21 mouse cellular contexts compared by ENCODE assay signal in genomic region chr3:25208041-25208685, GRCm38 (mm10).
A peak's percentile ranks its signal among the peaks of the same experiment; 100 is the strongest.
DNase-seq lines count a peak whose midpoint lies in the region; ATAC-seq and TF ChIP-seq lines count a peak whose summit lies in the region.
"Had no signal": no experiment of that assay in that cellular context is flagged by ENCODE, and none has a peak within 500 bp of the region (broad histone marks: within the 10 kb centered on the region; RNA-seq: fewer than 3 reads in every experiment).

No protein-coding gene starts in this region.

- ATAC-seq in heart, embryonic 12.5 days (ENCODE audit: insufficient number of reproducible peaks, low FRiP score), result no peak
- ATAC-seq: hindbrain, embryonic 16.5 days; midbrain, embryonic 13.5 days had no signal

- peak; percentile 30; the same call in 1 of the 2 replicates for TF ChIP-seq CTCF in cerebellum, adult 2 months (IDR thresholded peaks at IDR 0.05; ENCODE audit: borderline replicate concordance, insufficient read depth, low read depth, low read length)

- 17% methylated on average over 5 of the region's 5 CpGs for WGBS in cerebellum, adult 2 months
- WGBS in heart, embryonic 12.5 days, result 90% methylated on average over 5 of the region's 5 CpGs

- no peaks in the 10 kb centered on the region for H3K9me3 ChIP-seq in heart, embryonic 12.5 days (replicated peaks)
- H3K9me3 ChIP-seq: embryonic facial prominence, embryonic 13.5 days; heart, embryonic 13.5 days; midbrain, embryonic 13.5 days; stomach, embryonic 15.5 days had no signal

- H3K36me3 ChIP-seq in heart, embryonic 12.5 days, result no peaks in the 10 kb centered on the region
- H3K36me3 ChIP-seq: embryonic facial prominence, embryonic 13.5 days; heart, embryonic 13.5 days; midbrain, embryonic 13.5 days; stomach, embryonic 15.5 days had no signal

- no peak overlapping the region for H3K4me2 ChIP-seq in heart, embryonic 12.5 days
- H3K4me2 ChIP-seq: embryonic facial prominence, embryonic 13.5 days; heart, embryonic 13.5 days; lung, embryonic 14.5 days; midbrain, embryonic 13.5 days; stomach, embryonic 15.5 days had no signal

- no peak for TF ChIP-seq POLR2A in cerebellum, adult 2 months (IDR thresholded peaks at IDR 0.05; ENCODE audit: borderline replicate concordance, insufficient read depth, low read length)

- intact Hi-C loops in left cerebral cortex, postnatal 25 days (cut with DNase I), result no loop called here

- H3K4me1 ChIP-seq in cerebellum, adult 2 months (ENCODE audit: control insufficient read depth, insufficient read depth, low read length), result peaks cover 14% of the 10 kb centered on the region; the same call in 1 of the 2 replicates
- no peaks in the 10 kb centered on the region for H3K4me1 ChIP-seq in heart, embryonic 12.5 days (replicated peaks)
- H3K4me1 ChIP-seq: embryonic facial prominence, embryonic 13.5 days; heart, embryonic 13.5 days; midbrain, embryonic 13.5 days; stomach, embryonic 15.5 days had no signal

- H3K9ac ChIP-seq in heart, embryonic 12.5 days, result no peak overlapping the region
- H3K9ac ChIP-seq: embryonic facial prominence, embryonic 13.5 days; heart, embryonic 13.5 days; lung, embryonic 14.5 days; midbrain, embryonic 13.5 days; stomach, embryonic 15.5 days had no signal

- peak; percentile 3 to 47 for DNase-seq in frontal cortex, postnatal 36 days (ENCODE audit: low spot score in 2 of 2)
- DNase-seq in frontal cortex, postnatal 14 days (ENCODE audit: low spot score in 2 of 2), result no peak
- peak; percentile 98 for DNase-seq in brain, adult 2 months (ENCODE audit: low read depth, low spot score)
- DNase-seq in cerebellum, adult 2 months, result peak; percentile 98
- DNase-seq in left cerebral cortex, postnatal 25 days (ENCODE audit: low spot score in 2 of 2), result peak; percentile 10 to 74
- DNase-seq in testis, postnatal 10 days (ENCODE audit: low spot score), result no peak
- no peak for DNase-seq in adrenal gland, postnatal 4 days (ENCODE audit: low spot score in 2 of 2)
- DNase-seq: adrenal gland, adult 8-10 months; heart, postnatal 36 days; kidney, adult 18-20 months; kidney, postnatal 36 days; liver; lung, embryonic 14.5 days; lung, postnatal 4 days; thymus, postnatal 14 days had no signal

- no peaks in the 10 kb centered on the region for H3K27me3 ChIP-seq in cerebellum, adult 2 months (ENCODE audit: control insufficient read depth, insufficient read depth, low read length)
- no peaks in the 10 kb centered on the region for H3K27me3 ChIP-seq in heart, embryonic 12.5 days (replicated peaks)
- H3K27me3 ChIP-seq: embryonic facial prominence, embryonic 13.5 days; heart, embryonic 13.5 days; midbrain, embryonic 13.5 days; stomach, embryonic 15.5 days had no signal

- peak overlapping the region; percentile 44; the same call in 1 of the 2 replicates for H3K27ac ChIP-seq in cerebellum, adult 2 months (ENCODE audit: insufficient read depth, low read length)
- no peak overlapping the region for H3K27ac ChIP-seq in heart, embryonic 12.5 days (ENCODE audit: poor library complexity, severe bottlenecking)
- H3K27ac ChIP-seq: embryonic facial prominence, embryonic 13.5 days; heart, embryonic 13.5 days; midbrain, embryonic 13.5 days; stomach, embryonic 15.5 days had no signal

- no peak overlapping the region for H3K4me3 ChIP-seq in cerebellum, adult 2 months (replicated peaks; ENCODE audit: insufficient read depth, low read depth, low read length)
- H3K4me3 ChIP-seq in heart, embryonic 12.5 days, result no peak overlapping the region
- H3K4me3 ChIP-seq: embryonic facial prominence, embryonic 13.5 days; heart, embryonic 13.5 days; midbrain, embryonic 13.5 days; stomach, embryonic 15.5 days had no signal

Comparison
In these comparisons a context has a peak if more than half of its experiments do, and no peak if none do; other contexts are left out.
1. DNase-seq: peak in frontal cortex, postnatal 36 days (2 of 2), brain, adult 2 months (single experiment), cerebellum, adult 2 months (2 of 2) and left cerebral cortex, postnatal 25 days (2 of 2); none in frontal cortex, postnatal 14 days (0 of 2), testis, postnatal 10 days (single experiment) and adrenal gland, postnatal 4 days (0 of 2).